Mouse (Mus musculus) MEL (cell line): ENCODE measurements around the gene Gabrb3. TPM values are rescaled to one million over a fixed set of nuclear protein-coding genes. Genes with fewer than 3 reads are reported as not detected.

Source experiments
- DNase-seq: peaks from one replicate; pipeline ENCODE4 v3.0.0; 2011; ENCODE audit warnings: low read depth, low spot score
- H3K27ac ChIP-seq: 2 replicates; pipeline ENCODE4 v1.5.1; 2012; ENCODE audit warnings: low read depth, mild to moderate bottlenecking, control low read depth, low read length, moderate library complexity; ENCODE audit not compliant: control insufficient read depth
- H3K27me3 ChIP-seq, 2 experiments: fragments of 150-350 bp in 1 of 2; sonication (generic) in 1 of 2; 2 replicates each; pipeline ENCODE4 v1.6.1; 2012; ENCODE audit warnings: low read length in 2 of 2, mild to moderate bottlenecking in 2 of 2, improper control_type of control experiment in 1 of 2, moderate library complexity in 1 of 2; ENCODE audit not compliant: insufficient read depth in 2 of 2, control insufficient read depth in 1 of 2
- H3K36me3 ChIP-seq, 2 experiments: 2 replicates each; pipeline ENCODE4 v1.6.1; 2012 to 2014; ENCODE audit warnings: low read length in 2 of 2, improper control_type of control experiment in 1 of 2, inconsistent platforms in 1 of 2, mild to moderate bottlenecking in 1 of 2; ENCODE audit not compliant: insufficient read depth in 2 of 2, control insufficient read depth in 1 of 2
- H3K4me1 ChIP-seq, 2 experiments: fragments of 150-350 bp in 1 of 2; sonication (generic) in 1 of 2; 2 replicates each; pipeline ENCODE4 v1.6.1; 2012; ENCODE audit warnings: low read length in 2 of 2, improper control_type of control experiment in 1 of 2, mild to moderate bottlenecking in 1 of 2; ENCODE audit not compliant: insufficient read depth in 2 of 2, control insufficient read depth in 1 of 2
- H3K4me3 ChIP-seq, 2 experiments: fragments of 150-350 bp in 1 of 2; sonication (generic) in 1 of 2; 2 replicates each; pipeline ENCODE4 v1.5.1; 2012; ENCODE audit warnings: low read depth in 2 of 2, low read length in 2 of 2, mild to moderate bottlenecking in 2 of 2, moderate library complexity in 2 of 2, control low read depth in 1 of 2, improper control_type of control experiment in 1 of 2; ENCODE audit not compliant: control insufficient read depth in 1 of 2, insufficient read depth in 1 of 2
- H3K79me2 ChIP-seq: 2 replicates; pipeline ENCODE4 v1.6.1; 2012; ENCODE audit warnings: mild to moderate bottlenecking, low read length, moderate library complexity; ENCODE audit not compliant: control insufficient read depth, poor library complexity, insufficient read depth
- H3K9ac ChIP-seq: 2 replicates; pipeline ENCODE4 v1.6.1; 2012; ENCODE audit warnings: low read depth, mild to moderate bottlenecking, control low read depth, low read length, moderate library complexity; ENCODE audit not compliant: control insufficient read depth, poor library complexity, severe bottlenecking
- H3K9me3 ChIP-seq: fragments of 150-350 bp; sonication (generic); replicated peaks from 2 replicates; pipeline ENCODE4 v1.6.1; 2012; ENCODE audit warnings: mild to moderate bottlenecking, low read length, improper control_type of control experiment, moderate library complexity; ENCODE audit not compliant: insufficient read depth
- CHD2 ChIP-seq: IDR thresholded peaks from 2 replicates; pipeline ENCODE4 v1.6.1; 2011; ENCODE audit warnings: low read length, improper control_type of control experiment
- E2F4 ChIP-seq: IDR thresholded peaks from 2 replicates; pipeline ENCODE4 v1.6.1; 2011; ENCODE audit warnings: low read depth, low read length, improper control_type of control experiment, borderline replicate concordance
- ETS1 ChIP-seq: IDR thresholded peaks from 2 replicates; pipeline ENCODE4 v1.6.1; 2012; ENCODE audit warnings: low read depth, mild to moderate bottlenecking, inconsistent platforms, low read length, improper control_type of control experiment, moderate library complexity
- GABPA ChIP-seq: IDR thresholded peaks from 2 replicates; pipeline ENCODE4 v1.6.1; 2012; ENCODE audit warnings: low read depth, mild to moderate bottlenecking, inconsistent platforms, low read length, improper control_type of control experiment, moderate library complexity
- HCFC1 ChIP-seq: IDR thresholded peaks from 2 replicates; pipeline ENCODE4 v1.6.1; 2012; ENCODE audit warnings: low read depth, mild to moderate bottlenecking, inconsistent platforms, low read length, improper control_type of control experiment, moderate library complexity
- JUND ChIP-seq: IDR thresholded peaks from 2 replicates; pipeline ENCODE4 v1.6.1; 2011; ENCODE audit warnings: low read depth, mild to moderate bottlenecking, improper control_type of control experiment, low read length
- KAT2A ChIP-seq: conservative IDR thresholded peaks from 2 replicates; pipeline ENCODE4 v1.6.1; 2012; ENCODE audit warnings: low read depth, low read length, improper control_type of control experiment, inconsistent platforms
- MAFK ChIP-seq: IDR thresholded peaks from 2 replicates; pipeline ENCODE4 v1.6.1; 2011; ENCODE audit warnings: low read depth, mild to moderate bottlenecking, low read length, improper control_type of control experiment, borderline replicate concordance
- MAZ ChIP-seq: IDR thresholded peaks from 2 replicates; pipeline ENCODE4 v1.6.1; 2012; ENCODE audit warnings: low read depth, mild to moderate bottlenecking, inconsistent platforms, low read length, improper control_type of control experiment
- MXI1 ChIP-seq: IDR thresholded peaks from 2 replicates; pipeline ENCODE4 v1.6.1; 2011; ENCODE audit warnings: mild to moderate bottlenecking, low read depth, low read length, improper control_type of control experiment
- MYC ChIP-seq: IDR thresholded peaks from 2 replicates; pipeline ENCODE4 v1.6.1; 2011; ENCODE audit warnings: low read depth, mild to moderate bottlenecking, low read length, improper control_type of control experiment, moderate library complexity
- NELFE ChIP-seq: IDR thresholded peaks from 2 replicates; pipeline ENCODE4 v1.6.1; 2011; ENCODE audit warnings: low read depth, low read length, improper control_type of control experiment
- POLR2AphosphoS5 ChIP-seq: IDR thresholded peaks from 2 replicates; pipeline ENCODE4 v1.6.1; 2012; ENCODE audit warnings: low read depth, borderline replicate concordance, mild to moderate bottlenecking, inconsistent platforms, low read length, moderate library complexity, mixed read lengths
- RCOR1 ChIP-seq: IDR thresholded peaks from 2 replicates; pipeline ENCODE4 v1.6.1; 2012; ENCODE audit warnings: low read depth, mild to moderate bottlenecking, inconsistent platforms, low read length, improper control_type of control experiment
- SIN3A ChIP-seq: IDR thresholded peaks from 2 replicates; pipeline ENCODE4 v1.6.1; 2012; ENCODE audit warnings: low read length, improper control_type of control experiment, inconsistent platforms
- SMC3 ChIP-seq: IDR thresholded peaks from 2 replicates; pipeline ENCODE4 v1.6.1; 2011; ENCODE audit warnings: low read depth, low read length, improper control_type of control experiment
- TBP ChIP-seq: IDR thresholded peaks from 2 replicates; pipeline ENCODE4 v1.8.0; 2011; ENCODE audit warnings: low read depth, low read length, improper control_type of control experiment
- TCF12 ChIP-seq: IDR thresholded peaks from 2 replicates; pipeline ENCODE4 v1.6.1; 2014; ENCODE audit warnings: low read depth, mild to moderate bottlenecking, inconsistent platforms, low read length, improper control_type of control experiment, moderate library complexity
- USF2 ChIP-seq, 2 experiments: IDR thresholded peaks; 2 replicates each; pipeline ENCODE4 v1.6.1; 2011 to 2012; ENCODE audit warnings: improper control_type of control experiment in 2 of 2, low read length in 2 of 2, borderline replicate concordance in 1 of 2, inconsistent platforms in 1 of 2, low read depth in 1 of 2, mild to moderate bottlenecking in 1 of 2; ENCODE audit not compliant: insufficient read depth in 1 of 2
- ZKSCAN1 ChIP-seq: IDR thresholded peaks from 2 replicates; pipeline ENCODE4 v1.6.1; 2012; ENCODE audit warnings: low read depth, mild to moderate bottlenecking, inconsistent platforms, low read length, improper control_type of control experiment, moderate library complexity
- polyA plus RNA-seq, 2 experiments: library from polyadenylated mRNA; stranded (reverse) in 1 of 2; unstranded in 1 of 2; fragments of >175 nt in 1 of 2; fragments of >200 nt in 1 of 2; gene quantifications; 2 replicates each; pipeline versions ENCODE4 v1.2.1 to v1.2.4; 2012; ENCODE audit warnings: low replicate concordance in 2 of 2, low read depth in 1 of 2; ENCODE audit not compliant: insufficient read length in 2 of 2, insufficient read depth in 1 of 2, missing spikeins in 1 of 2
- total RNA-seq: library from RNA; depleted of rRNA; stranded (reverse); fragments of 300-350 nt; gene quantifications from 2 replicates; pipeline ENCODE4 v1.2.3, GENCODE M21; 2012

Gabrb3 gene
- total and polyA plus RNA-seq, 3 experiments: not detected

- H3K79me2 ChIP-seq: no peaks in the 10 kb centered on the region
- no peaks in the 10 kb centered on the region for H3K36me3 ChIP-seq
- no peaks in the 10 kb centered on the region for H3K27me3 ChIP-seq
- H3K27ac ChIP-seq: no peak overlapping the region
- no peak for DNase-seq
- H3K4me1 ChIP-seq: no peaks in the 10 kb centered on the region
- no peaks in the 10 kb centered on the region for H3K9me3 ChIP-seq
- no peak overlapping the region for H3K4me3 ChIP-seq
- TF ChIP-seq JUND: no peak
- TF ChIP-seq MAZ: no peak
- TF ChIP-seq HCFC1: no peak
- TF ChIP-seq MYC: no peak
- no peak for TF ChIP-seq TCF12
- no peak for TF ChIP-seq TBP
- TF ChIP-seq POLR2AphosphoS5: no peak
- no peak for TF ChIP-seq MXI1
- no peak for TF ChIP-seq ETS1
- no peak for TF ChIP-seq MAFK
- no peak for TF ChIP-seq E2F4
- TF ChIP-seq RCOR1: no peak
- TF ChIP-seq NELFE: no peak
- no peak for TF ChIP-seq USF2 (IDR thresholded peaks at IDR 0.05; ENCODE audit: borderline replicate concordance in 1 of 2, insufficient read depth in 1 of 2, low read depth in 1 of 2, low read length in 2 of 2)
- TF ChIP-seq KAT2A: no peak
- TF ChIP-seq CHD2: no peak
- no peak overlapping the region for H3K9ac ChIP-seq
Observed at GRCm38 (mm10) chr7:57387341-57387654, 32.2 kb upstream of the Gabrb3 start.

GRCm38 (mm10) chr7:57390046-57390445 is 29.4 kb upstream of the Gabrb3 start:
- Histone ChIP-seq H3K9me3 (no peaks in the 10 kb centered on the region), H3K4me3 (no peak overlapping the region), H3K27ac (no peak overlapping the region), H3K79me2 (no peaks in the 10 kb centered on the region), H3K4me1 (no peaks in the 10 kb centered on the region)
- TF ChIP-seq SIN3A (no peak), GABPA (no peak), SMC3 (no peak), ZKSCAN1 (no peak), NELFE (no peak)
- TF ChIP-seq, all 39 proteins: peak for 0
- Histone ChIP-seq H3K27me3 (no peaks in the 10 kb centered on the region), H3K36me3 (no peaks in the 10 kb centered on the region), H3K9ac (no peak overlapping the region)
- no peak for DNase-seq
